Mouse (Mus musculus): ENCODE measurements around the gene Mrpl38. TPM values are rescaled to one million over a fixed set of nuclear protein-coding genes. Genes with fewer than 3 reads are reported as not detected.
A peak's percentile ranks its signal among the peaks of the same experiment; 100 is the strongest.

Mrpl38 gene
- polyA plus RNA-seq, 2 experiments, result 17.5 to 39.5 TPM

GRCm38 (mm10) chr11:116088188-116088587, 50.5 kb downstream of the Mrpl38 start:
- ATAC-seq (ENCODE audit: insufficient read depth) (no peak), DNase-seq (ENCODE audit: low read depth in 3 of 3, low spot score in 3 of 3) (no peak)
- TF ChIP-seq CTCF (IDR thresholded peaks at IDR 0.05; ENCODE audit: low read depth) (no peak), EP300 (IDR thresholded peaks at IDR 0.05; ENCODE audit: low read depth) (no peak)
- Histone ChIP-seq H3K4me1 (replicated peaks; ENCODE audit: control insufficient read depth in 2 of 2, insufficient read depth in 2 of 2, low read length in 1 of 2) (peaks cover 36 to 42% of the 10 kb centered on the region in 2 experiments), H3K9ac (replicated peaks) (peak overlapping the region; percentile 77), H3K9me3 (ENCODE audit: control insufficient read depth, low read length) (no peaks in the 10 kb centered on the region), H3K27me3 (ENCODE audit: control insufficient read depth, insufficient read depth, low read length) (no peaks in the 10 kb centered on the region), H3K4me2 (ENCODE audit: low read depth) (peak overlapping the region; percentile 83), H3K27ac (no peak overlapping the region; the same call in 1 of the 2 replicates), H3K36me3 (replicated peaks; ENCODE audit: control insufficient read depth, insufficient read depth, low read depth) (peaks cover 12% of the 10 kb centered on the region), H3K4me3 (ENCODE audit: insufficient read depth in 1 of 2, low read depth in 2 of 2, low read length in 2 of 2) (no peak overlapping the region; a peak in 1 of 4 replicates)
- 48% methylated on average over 8 of the region's 8 CpGs for WGBS (ENCODE audit: insufficient replicate concordance)

- ATAC-seq (ENCODE audit: insufficient read depth), result peak; percentile 78
- TF ChIP-seq CTCF (IDR thresholded peaks at IDR 0.05; ENCODE audit: low read depth) (peak; percentile 98), EP300 (IDR thresholded peaks at IDR 0.05; ENCODE audit: low read depth) (no peak)
- peaks cover 36 to 42% of the 10 kb centered on the region in 2 experiments for H3K4me1 ChIP-seq (replicated peaks; ENCODE audit: control insufficient read depth in 2 of 2, insufficient read depth in 2 of 2, low read length in 1 of 2)
- H3K36me3 ChIP-seq (replicated peaks; ENCODE audit: control insufficient read depth, insufficient read depth, low read depth), result peaks cover 17% of the 10 kb centered on the region
- no peaks in the 10 kb centered on the region for H3K27me3 ChIP-seq (ENCODE audit: control insufficient read depth, insufficient read depth, low read length)
- peak overlapping the region; percentile 75 for H3K27ac ChIP-seq
- no peaks in the 10 kb centered on the region for H3K9me3 ChIP-seq (ENCODE audit: control insufficient read depth, low read length)
- H3K9ac ChIP-seq (replicated peaks), result peak overlapping the region; percentile 77
- 2% methylated on average over 31 of the region's 31 CpGs for WGBS (ENCODE audit: insufficient replicate concordance)
- peak overlapping the region; percentile 64 to 79 for H3K4me3 ChIP-seq (ENCODE audit: insufficient read depth in 1 of 2, low read depth in 2 of 2, low read length in 2 of 2)
- peak; percentile 72 to 82 (median 73) for DNase-seq (ENCODE audit: low read depth in 3 of 3, low spot score in 3 of 3)
- peak overlapping the region; percentile 83 for H3K4me2 ChIP-seq (ENCODE audit: low read depth)
Measured at GRCm38 (mm10) chr11:116087194-116088130, 51.2 kb downstream of the Mrpl38 start.

- H3K27ac ChIP-seq, result peak within 1 kb of the TSS; percentile 87
- H3K27me3 ChIP-seq (ENCODE audit: control insufficient read depth, insufficient read depth, low read length), result no peaks in the 10 kb centered on the region
- H3K4me2 ChIP-seq (ENCODE audit: low read depth), result peak within 1 kb of the TSS; percentile 83
- no peak for TF ChIP-seq EP300 (IDR thresholded peaks at IDR 0.05; ENCODE audit: low read depth)
- TF ChIP-seq CTCF (IDR thresholded peaks at IDR 0.05; ENCODE audit: low read depth), result peak; percentile 52
- ATAC-seq (ENCODE audit: insufficient read depth) (peak; percentile 93), DNase-seq (ENCODE audit: low read depth in 3 of 3, low spot score in 3 of 3) (peak; percentile 99)
- no peaks in the 10 kb centered on the region for H3K9me3 ChIP-seq (ENCODE audit: control insufficient read depth, low read length)
- H3K4me3 ChIP-seq (ENCODE audit: insufficient read depth in 1 of 2, low read depth in 2 of 2, low read length in 2 of 2), result peak within 1 kb of the TSS; percentile 64 to 98
- H3K9ac ChIP-seq (replicated peaks), result peak within 1 kb of the TSS; percentile 77
- 6% methylated on average over 41 of the region's 43 CpGs for WGBS (ENCODE audit: insufficient replicate concordance)
- H3K4me1 ChIP-seq (replicated peaks; ENCODE audit: control insufficient read depth in 2 of 2, insufficient read depth in 2 of 2, low read length in 1 of 2), result peaks cover 36 to 42% of the 10 kb centered on the region in 2 experiments
- peaks cover 26% of the 10 kb centered on the region for H3K36me3 ChIP-seq (replicated peaks; ENCODE audit: control insufficient read depth, insufficient read depth, low read depth)
Measured at GRCm38 (mm10) chr11:116086258-116087193, 52.1 kb downstream of the Mrpl38 start, which contains the start of gene Wbp2. Wbp2 (minus strand) TSS chr11:116086995.

GRCm38 (mm10) chr11:116084166-116084565, 54.5 kb downstream of the Mrpl38 start:
- Histone ChIP-seq H3K27ac (peak overlapping the region; percentile 87), H3K4me1 (replicated peaks; ENCODE audit: control insufficient read depth in 2 of 2, insufficient read depth in 2 of 2, low read length in 1 of 2) (peaks cover 41 to 50% of the 10 kb centered on the region in 2 experiments), H3K27me3 (ENCODE audit: control insufficient read depth, insufficient read depth, low read length) (no peaks in the 10 kb centered on the region), H3K9me3 (ENCODE audit: control insufficient read depth, low read length) (no peaks in the 10 kb centered on the region), H3K4me3 (ENCODE audit: insufficient read depth in 1 of 2, low read depth in 2 of 2, low read length in 2 of 2) (no peak overlapping the region; a peak in 1 of 4 replicates), H3K9ac (replicated peaks) (peak overlapping the region; percentile 31; the same call in 1 of the 2 replicates), H3K36me3 (replicated peaks; ENCODE audit: control insufficient read depth, insufficient read depth, low read depth) (peaks cover 47% of the 10 kb centered on the region), H3K4me2 (ENCODE audit: low read depth) (peak overlapping the region; percentile 83)
- 31% methylated on average over 6 of the region's 6 CpGs for WGBS (ENCODE audit: insufficient replicate concordance)
- no peak for ATAC-seq (ENCODE audit: insufficient read depth)
- DNase-seq (ENCODE audit: low read depth in 3 of 3, low spot score in 3 of 3), result peak; percentile 55 to 72 (median 58)
- TF ChIP-seq EP300 (IDR thresholded peaks at IDR 0.05; ENCODE audit: low read depth), result no peak
- TF ChIP-seq CTCF (IDR thresholded peaks at IDR 0.05; ENCODE audit: low read depth), result no peak
